Mouse (Mus musculus) heart, embryonic 14.5 days (tissue): ENCODE results near the gene Adcy5. TPM values are rescaled to one million over a fixed set of nuclear protein-coding genes. Genes with fewer than 3 reads are reported as not detected.

Experiments used
- ATAC-seq: fragments of 200-750 bp; cut with Nextera tagmentation; 2 replicates; pipeline ENCODE4 v1.8.0; 2017; ENCODE audit warnings: low read depth, moderate TSS enrichment; ENCODE audit not compliant: insufficient number of reproducible peaks, insufficient read depth, low FRiP score
- H3K27ac ChIP-seq, 2 experiments: fragments of 200-500 bp in 1 of 2; fragments of 300-500 bp in 1 of 2; sonication (generic) in 1 of 2; replicated peaks in 1 of 2; 2 replicates each; pipeline ENCODE4 v1.5.1; 2012 to 2014; ENCODE audit warnings: low read depth in 2 of 2, low read length in 2 of 2, control low read depth in 1 of 2, mild to moderate bottlenecking in 1 of 2, mixed read lengths in 1 of 2; ENCODE audit not compliant: control insufficient read depth in 1 of 2, insufficient read depth in 1 of 2
- H3K27me3 ChIP-seq: fragments of 300-500 bp; sonication (generic); 2 replicates; pipeline ENCODE4 v1.6.1; 2014; ENCODE audit warnings: mild to moderate bottlenecking, low read length, control low read depth; ENCODE audit not compliant: control insufficient read depth, insufficient read depth
- H3K36me3 ChIP-seq: fragments of 300-500 bp; sonication (generic); 2 replicates; pipeline ENCODE4 v1.6.1; 2014; ENCODE audit warnings: mild to moderate bottlenecking, control low read depth, low read length, mixed read lengths; ENCODE audit not compliant: control insufficient read depth, insufficient read depth
- H3K4me1 ChIP-seq, 2 experiments: fragments of 200-500 bp in 1 of 2; fragments of 300-500 bp in 1 of 2; sonication (generic) in 1 of 2; 2 replicates each; pipeline ENCODE4 v1.6.1; 2012 to 2014; ENCODE audit warnings: low read length in 2 of 2, control low read depth in 1 of 2, mixed read lengths in 1 of 2; ENCODE audit not compliant: control insufficient read depth in 2 of 2, insufficient read depth in 2 of 2
- H3K4me2 ChIP-seq: fragments of 300-500 bp; sonication (generic); 2 replicates; pipeline ENCODE4 v1.6.1; 2014; ENCODE audit warnings: mild to moderate bottlenecking, low read length
- H3K4me3 ChIP-seq, 2 experiments: fragments of 200-500 bp in 1 of 2; fragments of 300-500 bp in 1 of 2; sonication (generic) in 1 of 2; 2 replicates each; pipeline ENCODE4 v1.5.1; 2012 to 2014; ENCODE audit warnings: low read length in 2 of 2, mild to moderate bottlenecking in 2 of 2, control low read depth in 1 of 2, low read depth in 1 of 2, moderate library complexity in 1 of 2; ENCODE audit not compliant: control insufficient read depth in 1 of 2, insufficient read depth in 1 of 2
- H3K9ac ChIP-seq: fragments of 300-500 bp; sonication (generic); 2 replicates; pipeline ENCODE4 v1.6.1; 2014; ENCODE audit warnings: mild to moderate bottlenecking, low read length
- H3K9me3 ChIP-seq: fragments of 300-500 bp; sonication (generic); 2 replicates; pipeline ENCODE4 v1.6.1; 2016; ENCODE audit warnings: low read length, control low read depth; ENCODE audit not compliant: control insufficient read depth
- WGBS: fragments of 180-500 bp; shearing (Covaris S2); extraction: QIAGEN DNeasy Blood & Tissue Kit; methylation state at CpG from one replicate; pipeline ENCODE4 v1.1.7; 2014; 5-methylcytosine and 5-hydroxymethylcytosine counted together
- polyA plus RNA-seq: library from polyadenylated mRNA; unstranded; fragments of >200 nt; fragmentation: Nextera tagmentation; extraction: Ambion mirVana; gene quantifications from 2 replicates; pipeline ENCODE4 v1.2.1, GENCODE M21; 2014

Adcy5 gene
- polyA plus RNA-seq, 1 experiment from 2014 or later = 11.4 TPM

DNA sequence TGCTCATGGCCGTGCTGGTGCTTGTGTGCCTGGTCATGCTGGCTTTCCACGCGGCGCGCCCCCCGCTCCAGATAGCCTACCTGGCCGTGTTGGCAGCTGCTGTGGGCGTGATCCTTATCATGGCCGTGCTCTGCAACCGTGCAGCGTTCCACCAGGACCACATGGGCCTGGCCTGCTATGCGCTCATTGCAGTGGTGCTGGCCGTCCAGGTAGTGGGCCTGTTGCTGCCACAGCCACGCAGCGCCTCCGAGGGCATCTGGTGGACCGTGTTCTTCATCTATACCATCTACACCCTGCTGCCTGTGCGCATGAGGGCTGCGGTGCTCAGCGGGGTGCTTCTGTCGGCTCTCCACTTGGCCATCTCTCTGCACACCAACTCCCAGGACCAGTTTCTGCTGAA, 2.2 kb downstream of the Adcy5 start:
- Histone ChIP-seq H3K4me3 (peak overlapping the region; percentile 57 to 72), H3K4me1 (peaks cover 19 to 52% of the 10 kb centered on the region in 2 experiments), H3K4me2 (peak overlapping the region; percentile 88), H3K9ac (peak overlapping the region; percentile 90), H3K27me3 (peaks cover 34% of the 10 kb centered on the region), H3K27ac (peak overlapping the region in 1 of 2 experiments; percentile 48; a peak in 1 of 4 replicates), H3K9me3 (no peaks in the 10 kb centered on the region), H3K36me3 (peaks cover 11% of the 10 kb centered on the region; the same call in 1 of the 2 replicates)
- WGBS = 55% methylated on average over 21 of the region's 21 CpGs
- no peak for ATAC-seq

GRCm38 (mm10) chr16:35159532-35159931, 4.9 kb downstream of the Adcy5 start:
- no peak overlapping the region for H3K9ac ChIP-seq
- H3K27ac ChIP-seq = no peak overlapping the region
- H3K4me2 ChIP-seq = peak overlapping the region; percentile 88
- ATAC-seq = no peak
- peaks cover 22 to 50% of the 10 kb centered on the region in 2 experiments for H3K4me1 ChIP-seq
- H3K9me3 ChIP-seq = no peaks in the 10 kb centered on the region
- peaks cover 21% of the 10 kb centered on the region for H3K27me3 ChIP-seq
- 61% methylated on average over 8 of the region's 8 CpGs for WGBS
- H3K36me3 ChIP-seq = peaks cover 14% of the 10 kb centered on the region; the same call in 1 of the 2 replicates
- no peak overlapping the region for H3K4me3 ChIP-seq

- H3K9me3 ChIP-seq = no peaks in the 10 kb centered on the region
- peaks cover 14% of the 10 kb centered on the region; the same call in 1 of the 2 replicates for H3K36me3 ChIP-seq
- no peak overlapping the region for H3K4me3 ChIP-seq
- 0 out of 4 replicates have a peak overlapping the region, but pooled peaks of 1 of the 2 experiments have one; percentile 0 for H3K27ac ChIP-seq
- H3K4me1 ChIP-seq = peaks cover 26 to 55% of the 10 kb centered on the region in 2 experiments
- 57% methylated on average over 4 of the region's 4 CpGs for WGBS
- peaks cover 21% of the 10 kb centered on the region for H3K27me3 ChIP-seq
- peak overlapping the region; percentile 88 for H3K4me2 ChIP-seq
- no peak overlapping the region for H3K9ac ChIP-seq
- no peak for ATAC-seq
These were observed 5.3 kb downstream of the Adcy5 start for GRCm38 (mm10) chr16:35159991-35160390.

DNA sequence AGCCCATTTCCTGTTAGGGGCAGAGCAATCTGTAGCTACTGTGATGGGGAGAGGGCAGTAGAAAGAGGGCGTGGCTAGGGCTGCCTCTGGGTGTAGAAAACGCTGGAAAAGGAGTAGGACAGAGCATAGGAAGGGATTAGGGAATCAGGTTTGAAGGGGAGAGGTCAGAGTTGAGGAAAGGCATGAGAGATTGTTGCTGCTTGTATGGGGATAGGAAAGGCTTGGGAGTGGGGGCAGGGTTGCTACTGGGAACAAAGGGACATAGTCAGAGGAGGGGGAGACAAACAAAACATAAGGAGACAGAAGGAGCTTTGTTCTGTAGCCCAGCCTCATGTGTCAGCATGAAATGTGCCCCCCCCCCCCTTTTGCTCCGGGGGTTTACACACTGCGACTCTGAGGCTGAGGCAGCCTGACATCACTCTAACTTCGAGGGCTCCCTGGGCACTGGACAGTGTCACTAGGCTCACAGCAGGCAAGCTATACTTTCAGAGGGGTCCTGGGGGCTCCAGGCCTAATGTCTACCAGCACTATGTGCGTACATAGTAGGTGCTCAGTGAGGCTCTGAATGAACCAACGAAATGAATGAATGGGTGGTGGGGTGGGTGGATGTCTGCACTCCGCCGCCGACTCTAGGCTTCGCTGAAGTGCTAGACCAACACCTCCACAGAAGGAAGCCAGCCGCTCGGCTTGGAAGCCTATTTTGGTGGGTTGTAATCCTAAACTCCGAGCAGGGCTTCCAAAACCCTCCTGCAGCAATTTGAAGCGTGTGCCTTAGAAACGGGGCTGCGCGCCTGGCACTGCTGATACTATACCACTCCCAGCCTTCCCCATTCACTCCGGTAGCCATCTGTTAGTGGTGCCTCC, 9.9 kb downstream of the Adcy5 start:
- Histone ChIP-seq H3K4me1 (peaks cover 25 to 44% of the 10 kb centered on the region in 2 experiments), H3K4me2 (no peak overlapping the region), H3K4me3 (no peak overlapping the region), H3K9ac (no peak overlapping the region), H3K27me3 (no peaks in the 10 kb centered on the region), H3K36me3 (peaks cover 7% of the 10 kb centered on the region; the same call in 1 of the 2 replicates), H3K27ac (no peak overlapping the region), H3K9me3 (no peaks in the 10 kb centered on the region)
- ATAC-seq = no peak
- 31% methylated on average over 19 of the region's 19 CpGs for WGBS

DNA sequence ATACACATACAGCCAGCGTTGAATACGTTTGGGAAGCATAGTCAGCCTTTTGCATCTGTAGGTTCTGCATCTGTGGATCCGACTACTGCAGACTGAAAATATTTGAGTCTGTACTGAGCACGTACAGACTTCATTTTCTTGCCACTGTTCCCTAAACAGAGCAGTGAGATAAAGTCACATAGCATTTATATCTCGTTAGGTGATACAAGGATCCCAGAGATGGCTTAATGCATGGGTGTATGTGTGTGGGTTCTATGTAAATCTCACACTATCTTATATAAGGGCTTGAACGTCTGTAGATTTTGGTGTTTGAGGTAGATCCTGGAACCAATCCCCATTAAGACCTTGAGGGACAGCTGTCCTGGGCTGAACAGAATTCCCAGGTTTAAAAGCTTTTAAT, 10.7 kb downstream of the Adcy5 start:
- no peak for ATAC-seq
- peaks cover 23 to 36% of the 10 kb centered on the region in 2 experiments for H3K4me1 ChIP-seq

GRCm38 (mm10) chr16:35165788-35166187, 11.1 kb downstream of the Adcy5 start:
- H3K9ac ChIP-seq = no peak overlapping the region
- H3K4me3 ChIP-seq = no peak overlapping the region
- 55% methylated on average over 3 of the region's 3 CpGs for WGBS
- no peaks in the 10 kb centered on the region for H3K9me3 ChIP-seq
- ATAC-seq = no peak
- H3K27ac ChIP-seq = no peak overlapping the region
- 0 out of 2 replicates have a peak, but pooled peaks cover 9% of the 10 kb centered on the region for H3K36me3 ChIP-seq
- no peak overlapping the region for H3K4me2 ChIP-seq
- H3K27me3 ChIP-seq = no peaks in the 10 kb centered on the region
- peaks cover 18 to 32% of the 10 kb centered on the region in 2 experiments for H3K4me1 ChIP-seq

More for the DNA sequence above, 10.7 kb downstream of the Adcy5 start:
- Histone ChIP-seq H3K4me3 (no peak overlapping the region), H3K9ac (no peak overlapping the region), H3K27me3 (no peaks in the 10 kb centered on the region), H3K9me3 (no peaks in the 10 kb centered on the region), H3K36me3 (0 out of 2 replicates have a peak, but pooled peaks cover 6% of the 10 kb centered on the region), H3K4me2 (no peak overlapping the region), H3K27ac (no peak overlapping the region)
- 71% methylated on average over 6 of the region's 6 CpGs for WGBS

DNA sequence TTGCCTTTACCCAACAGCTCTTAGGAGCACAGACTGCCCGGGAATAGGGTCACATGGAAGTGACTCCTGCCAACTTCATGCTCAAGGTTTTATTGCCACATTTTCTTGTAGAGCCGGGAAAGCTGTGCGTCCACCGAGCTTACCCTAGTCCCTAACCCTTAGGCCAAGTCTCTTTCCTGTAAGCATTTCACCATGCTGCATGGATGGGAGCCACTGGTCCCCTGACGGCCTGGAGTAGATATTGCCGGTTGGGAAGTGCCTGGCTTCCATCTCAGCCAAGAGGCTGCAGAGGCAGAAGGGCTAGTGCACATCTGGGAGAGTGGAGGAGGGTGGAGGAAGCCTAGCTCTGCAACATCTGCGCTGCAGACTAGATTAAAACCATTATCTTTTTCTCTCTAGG, 14.8 kb downstream of the Adcy5 start:
- 0 out of 2 replicates have a peak, but pooled peaks cover 6% of the 10 kb centered on the region for H3K36me3 ChIP-seq
- WGBS = 66% methylated on average over 7 of the region's 7 CpGs
- no peak overlapping the region for H3K4me3 ChIP-seq
- no peak overlapping the region for H3K9ac ChIP-seq
- H3K9me3 ChIP-seq = no peaks in the 10 kb centered on the region
- no peak overlapping the region for H3K4me2 ChIP-seq
- H3K4me1 ChIP-seq = peaks cover 22 to 29% of the 10 kb centered on the region in 2 experiments
- no peaks in the 10 kb centered on the region for H3K27me3 ChIP-seq
- H3K27ac ChIP-seq = no peak overlapping the region
- ATAC-seq = no peak
